Mouse (Mus musculus) 3T3-L1 (cell line): ENCODE measurements at regions not wholly inside any gene's neighbourhood (a gene's known extent, or its start where the extent isn't known, plus 50 kb on each side); places are given as distances from the start of the nearest gene placed in this dataset.
A peak's percentile ranks its signal among the peaks of the same experiment; 100 is the strongest.
"Not testable (repeated sequence)": the region's sequence is repeated elsewhere in the genome, so short reads cannot be mapped to it uniquely, and the experiment has no call there.

ENCODE experiments used
- DNase-seq: peaks from one replicate; pipeline ENCODE4 v3.0.0-alpha.2; 2015; ENCODE audit warnings: low read depth, low spot score

DNA sequence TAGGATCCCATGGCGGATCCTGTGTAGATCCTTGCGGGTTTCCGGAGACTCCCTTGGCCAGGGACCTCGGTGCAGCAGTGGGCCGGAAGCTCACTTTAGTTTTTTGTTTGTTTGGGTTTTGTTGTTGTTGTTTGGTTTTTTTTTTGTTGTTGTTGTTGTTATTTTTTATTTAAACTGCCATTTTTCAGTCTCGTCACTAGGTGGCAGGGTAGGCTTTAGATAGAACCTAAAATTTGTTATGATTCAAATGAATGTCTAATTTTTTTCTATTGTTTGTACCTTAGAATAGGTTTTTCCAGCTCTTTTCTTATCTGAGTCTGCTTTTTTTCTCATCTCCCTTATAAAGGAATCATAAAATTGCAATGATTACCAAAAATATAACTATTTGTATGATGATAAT is 834.4 kb upstream of the Tacstd2 start:
- peak; percentile 42 for DNase-seq

DNA sequence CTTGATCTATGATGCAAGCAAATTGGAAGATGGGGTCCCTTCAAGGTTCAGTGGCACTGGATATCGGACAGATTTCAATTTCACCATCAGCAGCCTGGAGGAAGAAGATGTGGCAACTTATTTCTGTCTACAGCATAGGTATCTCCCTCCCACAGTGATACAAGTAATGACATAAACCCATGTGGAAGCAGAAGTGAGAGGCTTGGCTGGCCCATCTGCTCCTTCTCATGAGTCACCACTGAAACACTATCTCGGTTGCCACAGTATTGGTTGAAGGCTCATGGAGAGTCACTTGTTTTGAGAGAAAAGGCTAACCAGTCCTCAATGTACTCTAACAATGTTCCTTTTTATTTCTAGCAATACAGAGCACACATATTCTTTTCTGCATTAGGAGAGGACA is 804.2 kb upstream of the Tacstd2 start:
- no peak for DNase-seq

DNA sequence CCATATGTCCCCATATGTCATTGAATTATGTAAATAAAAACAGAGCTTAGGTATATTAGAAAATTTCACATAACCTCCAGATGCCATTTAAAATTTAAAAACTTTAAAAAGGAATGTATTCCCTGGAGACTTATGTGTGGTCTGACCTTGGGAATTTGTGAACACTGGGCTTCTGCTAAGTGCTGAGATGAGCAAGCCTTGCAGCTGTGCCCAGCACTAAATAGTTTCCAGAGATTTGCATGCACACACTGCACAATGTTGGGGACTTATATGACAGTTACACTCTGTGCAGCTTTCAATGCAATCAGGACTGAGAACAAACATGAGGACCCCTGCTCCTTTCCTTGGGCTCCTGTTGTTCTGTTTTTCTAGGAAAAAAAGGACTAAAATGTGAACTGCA is 803.6 kb upstream of the Tacstd2 start:
- DNase-seq: not testable (repeated sequence)

DNA sequence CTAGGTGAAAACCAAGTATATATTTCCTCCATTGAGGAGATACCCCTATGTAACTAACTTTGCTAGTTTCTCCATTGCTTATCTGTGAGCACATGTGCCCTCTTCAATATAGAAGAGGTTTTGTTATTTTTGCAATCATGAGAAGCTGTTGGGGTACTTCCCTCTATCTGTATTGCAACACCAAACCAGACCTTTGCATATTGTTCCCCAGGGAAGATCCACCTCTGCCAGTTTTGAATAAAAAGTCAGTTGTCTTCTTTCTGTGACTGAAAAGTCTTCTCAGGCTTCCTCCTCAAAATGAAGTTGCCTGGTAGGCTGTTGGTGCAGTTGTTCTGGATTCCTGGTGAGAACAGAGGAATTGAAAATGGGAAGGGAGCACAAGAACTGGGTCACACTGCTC is 775.8 kb upstream of the Tacstd2 start:
- no peak for DNase-seq

DNA sequence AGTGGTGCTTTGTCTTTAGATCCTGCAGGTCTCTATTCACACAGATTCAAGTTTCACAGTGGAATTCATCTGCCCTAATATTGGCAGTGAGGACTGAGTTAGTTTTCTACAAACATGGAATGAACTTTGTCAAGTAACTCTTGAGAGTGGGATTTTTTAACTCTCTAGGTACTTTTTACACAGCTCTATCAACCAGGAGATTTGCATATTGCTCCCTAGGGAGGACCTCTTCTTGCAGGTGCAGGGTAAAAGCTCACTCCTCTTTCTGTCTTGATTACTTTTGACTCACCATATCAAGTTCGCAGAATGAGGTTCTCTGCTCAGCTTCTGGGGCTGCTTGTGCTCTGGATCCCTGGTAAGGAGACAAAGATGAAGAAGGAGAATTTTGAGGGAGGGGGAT is 766.5 kb upstream of the Tacstd2 start:
- no peak for DNase-seq

DNA sequence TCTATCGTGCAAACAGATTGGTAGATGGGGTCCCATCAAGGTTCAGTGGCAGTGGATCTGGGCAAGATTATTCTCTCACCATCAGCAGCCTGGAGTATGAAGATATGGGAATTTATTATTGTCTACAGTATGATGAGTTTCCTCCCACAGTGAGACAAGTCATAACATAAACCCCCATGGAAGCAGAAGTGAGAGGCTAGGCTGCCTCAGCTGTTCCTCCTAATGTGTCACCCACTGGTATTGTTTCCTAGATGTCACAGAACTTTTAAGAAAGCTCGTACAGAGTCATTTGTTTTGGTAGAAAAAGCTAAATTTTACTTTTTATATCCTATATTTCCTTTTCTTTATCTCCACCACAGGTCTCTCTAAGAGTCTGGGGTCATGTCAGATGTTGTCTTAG is 721.1 kb upstream of the Tacstd2 start:
- DNase-seq: no peak

DNA sequence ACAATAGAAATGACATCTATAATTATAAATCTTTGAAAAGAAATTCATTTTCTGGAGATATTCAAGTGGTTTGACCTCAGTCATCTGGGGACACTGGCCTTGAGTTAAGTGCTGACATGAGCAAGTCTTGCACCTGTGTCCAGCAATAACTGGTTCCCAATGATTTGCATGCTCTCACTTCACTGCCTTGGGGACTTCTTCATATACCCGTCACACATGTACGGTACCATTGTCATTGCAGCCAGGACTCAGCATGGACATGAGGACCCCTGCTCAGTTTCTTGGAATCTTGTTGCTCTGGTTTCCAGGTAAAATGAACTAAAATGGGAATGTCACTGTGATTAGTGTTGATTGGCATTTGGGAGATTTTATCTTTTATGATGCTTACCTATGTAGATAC is 720.6 kb upstream of the Tacstd2 start:
- no peak for DNase-seq

DNA sequence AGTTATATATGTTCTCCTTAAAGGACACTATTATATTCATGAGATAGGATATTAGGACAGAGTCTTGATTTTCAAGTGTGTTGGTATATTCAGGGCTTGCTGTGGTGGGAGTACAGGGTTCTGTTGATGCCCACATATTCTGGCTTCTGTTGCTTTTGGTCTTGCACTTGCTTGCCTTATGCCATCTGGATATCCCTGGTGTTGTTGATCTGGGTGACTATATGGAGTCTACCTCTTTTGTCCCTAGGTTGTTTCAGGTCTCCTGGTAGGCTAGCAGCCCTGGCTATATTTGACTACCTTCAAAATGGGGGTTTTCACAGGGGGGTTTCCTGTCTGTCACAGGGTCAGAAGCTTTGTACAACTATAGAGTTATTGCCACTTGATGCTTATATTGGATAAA is 717.1 kb upstream of the Tacstd2 start:
- DNase-seq: no peak

DNA sequence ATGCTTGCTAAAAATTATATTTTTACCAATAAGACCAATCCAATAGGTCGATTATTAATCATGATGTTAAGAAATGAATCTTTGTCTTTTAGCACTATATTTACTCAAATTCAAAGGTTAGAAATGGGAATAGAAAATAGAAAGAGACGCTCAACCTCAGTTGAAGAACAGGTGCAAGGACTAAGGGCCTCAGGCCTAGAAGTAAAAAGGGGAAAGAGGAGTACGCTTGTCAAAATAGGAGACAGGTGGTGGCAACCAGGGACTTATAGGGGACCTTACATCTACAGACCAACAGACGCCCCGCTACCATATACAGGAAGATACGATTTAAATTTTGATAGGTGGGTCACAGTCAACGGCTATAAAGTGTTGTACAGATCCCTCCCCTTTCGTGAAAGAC is 715.7 kb upstream of the Tacstd2 start:
- DNase-seq: not testable (repeated sequence)

DNA sequence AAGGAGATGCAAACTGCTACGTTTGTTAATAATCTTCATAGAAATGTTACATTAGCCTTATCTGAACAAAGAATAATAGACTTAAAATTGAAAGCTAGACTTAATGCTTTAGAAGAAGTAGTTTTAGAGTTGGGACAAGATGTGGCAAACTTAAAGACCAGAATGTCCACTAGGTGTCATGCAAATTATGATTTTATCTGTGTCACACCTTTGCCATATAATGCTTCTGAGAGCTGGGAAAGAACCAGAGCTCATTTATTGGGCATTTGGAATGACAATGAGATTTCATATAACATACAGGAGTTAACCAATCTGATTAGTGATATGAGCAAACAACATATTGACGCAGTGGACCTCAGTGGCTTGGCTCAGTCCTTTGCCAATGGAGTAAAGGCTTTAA is 714.8 kb upstream of the Tacstd2 start:
- DNase-seq: not testable (repeated sequence)

DNA sequence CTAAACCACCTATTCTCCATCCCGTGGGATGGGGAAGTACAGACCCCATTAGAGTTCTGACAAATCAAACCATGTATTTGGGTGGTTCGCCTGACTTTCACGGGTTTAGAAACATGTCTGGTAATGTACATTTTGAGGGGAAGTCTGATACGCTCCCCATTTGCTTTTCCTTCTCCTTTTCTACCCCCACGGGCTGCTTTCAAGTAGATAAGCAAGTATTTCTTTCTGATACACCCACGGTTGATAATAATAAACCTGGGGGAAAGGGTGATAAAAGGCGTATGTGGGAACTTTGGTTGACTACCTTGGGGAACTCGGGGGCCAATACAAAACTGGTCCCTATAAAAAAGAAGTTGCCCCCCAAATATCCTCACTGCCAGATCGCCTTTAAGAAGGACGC is 713.7 kb upstream of the Tacstd2 start:
- DNase-seq: not testable (repeated sequence)

DNA sequence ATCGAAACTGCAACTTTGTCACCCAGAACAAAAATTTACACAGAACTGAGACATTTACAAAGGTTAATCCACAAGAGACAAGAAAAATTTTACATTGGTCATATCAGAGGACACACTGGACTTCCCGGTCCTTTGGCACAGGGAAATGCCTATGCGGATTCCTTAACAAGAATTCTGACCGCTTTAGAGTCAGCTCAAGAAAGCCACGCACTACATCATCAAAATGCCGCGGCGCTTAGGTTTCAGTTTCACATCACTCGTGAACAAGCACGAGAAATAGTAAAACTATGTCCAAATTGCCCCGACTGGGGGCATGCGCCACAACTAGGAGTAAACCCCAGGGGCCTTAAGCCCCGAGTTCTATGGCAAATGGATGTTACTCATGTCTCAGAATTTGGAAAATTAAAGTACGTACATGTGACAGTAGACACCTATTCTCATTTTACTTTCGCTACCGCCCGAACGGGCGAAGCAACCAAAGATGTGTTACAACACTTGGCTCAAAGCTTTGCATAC is 712.5 kb upstream of the Tacstd2 start:
- DNase-seq: not testable (repeated sequence)

DNA sequence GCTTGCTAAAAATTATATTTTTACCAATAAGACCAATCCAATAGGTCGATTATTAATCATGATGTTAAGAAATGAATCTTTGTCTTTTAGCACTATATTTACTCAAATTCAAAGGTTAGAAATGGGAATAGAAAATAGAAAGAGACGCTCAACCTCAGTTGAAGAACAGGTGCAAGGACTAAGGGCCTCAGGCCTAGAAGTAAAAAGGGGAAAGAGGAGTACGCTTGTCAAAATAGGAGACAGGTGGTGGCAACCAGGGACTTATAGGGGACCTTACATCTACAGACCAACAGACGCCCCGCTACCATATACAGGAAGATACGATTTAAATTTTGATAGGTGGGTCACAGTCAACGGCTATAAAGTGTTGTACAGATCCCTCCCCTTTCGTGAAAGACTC is 707.2 kb upstream of the Tacstd2 start:
- not testable (repeated sequence) for DNase-seq

DNA sequence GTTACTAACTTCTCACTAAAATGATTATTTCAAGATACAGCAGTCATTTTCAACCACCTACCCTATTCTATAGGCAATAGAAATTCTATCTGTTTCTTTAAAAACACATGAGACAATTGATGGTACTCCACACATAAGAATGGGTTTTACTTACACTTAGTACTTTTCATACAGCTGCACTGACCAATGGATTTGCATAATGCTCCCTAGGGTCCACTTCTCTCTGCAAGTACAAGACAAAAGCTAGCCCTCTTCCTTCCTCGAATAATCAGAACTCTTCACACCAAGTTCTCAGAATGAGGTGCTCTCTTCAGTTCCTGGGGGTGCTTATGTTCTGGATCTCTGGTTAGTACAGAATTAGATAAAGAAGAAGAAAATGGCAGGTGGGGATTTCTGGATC is 684.1 kb upstream of the Tacstd2 start:
- DNase-seq: no peak

DNA sequence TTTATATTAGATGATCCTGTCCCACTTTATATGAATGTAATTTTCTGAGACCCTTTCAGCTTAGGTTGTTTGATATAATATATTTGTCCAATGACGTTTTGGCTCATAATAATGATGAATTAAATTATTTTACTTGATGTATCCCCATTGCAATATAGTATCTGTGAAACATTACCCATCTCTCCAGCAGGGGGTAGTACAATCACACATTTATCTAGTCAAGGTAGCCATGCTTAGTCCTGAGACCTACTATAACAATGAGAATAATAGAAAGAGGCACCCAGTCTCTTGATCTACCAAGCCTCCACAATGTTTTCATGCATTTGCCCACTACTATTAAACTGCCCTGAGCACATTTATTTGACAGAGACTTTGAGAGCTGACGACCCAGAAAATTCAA is 665.9 kb upstream of the Tacstd2 start:
- DNase-seq: peak; percentile 15

DNA sequence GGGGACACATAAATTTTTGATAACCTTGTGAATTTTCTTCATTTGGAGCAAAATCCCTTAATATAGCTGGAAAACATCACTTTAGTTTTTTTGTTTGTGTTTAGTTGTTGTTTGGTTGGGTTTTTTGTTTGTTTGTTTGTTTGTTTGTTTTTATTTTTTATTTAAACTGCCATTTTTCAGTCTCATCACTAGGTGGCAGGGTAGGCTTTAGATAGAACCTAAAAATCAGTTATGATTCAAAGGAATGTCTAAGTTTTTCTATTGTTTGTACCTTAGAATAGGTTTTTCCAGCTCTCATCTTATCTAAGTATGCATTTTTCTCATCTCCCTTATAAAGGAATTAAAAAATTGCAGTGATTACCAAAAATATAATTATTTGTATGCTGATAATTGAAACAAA is 662.4 kb upstream of the Tacstd2 start:
- no peak for DNase-seq

DNA sequence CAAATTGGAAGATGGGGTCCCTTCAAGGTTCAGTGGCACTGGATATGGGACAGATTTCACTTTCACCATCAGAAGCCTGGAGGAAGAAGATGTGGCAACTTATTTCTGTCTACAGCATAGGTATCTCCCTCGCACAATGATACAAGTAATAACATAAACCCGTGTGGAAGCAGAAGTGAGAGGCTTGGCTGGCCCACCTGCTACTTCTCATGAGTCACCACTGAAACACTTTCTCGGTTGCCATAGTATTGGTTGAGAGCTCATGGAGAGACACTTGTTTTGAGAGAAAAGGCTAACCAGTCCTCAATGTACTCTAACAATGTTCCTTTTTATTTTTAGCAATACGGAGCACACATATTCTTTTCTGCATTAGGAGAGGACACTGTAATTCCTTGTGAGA is 629.2 kb upstream of the Tacstd2 start:
- no peak for DNase-seq

DNA sequence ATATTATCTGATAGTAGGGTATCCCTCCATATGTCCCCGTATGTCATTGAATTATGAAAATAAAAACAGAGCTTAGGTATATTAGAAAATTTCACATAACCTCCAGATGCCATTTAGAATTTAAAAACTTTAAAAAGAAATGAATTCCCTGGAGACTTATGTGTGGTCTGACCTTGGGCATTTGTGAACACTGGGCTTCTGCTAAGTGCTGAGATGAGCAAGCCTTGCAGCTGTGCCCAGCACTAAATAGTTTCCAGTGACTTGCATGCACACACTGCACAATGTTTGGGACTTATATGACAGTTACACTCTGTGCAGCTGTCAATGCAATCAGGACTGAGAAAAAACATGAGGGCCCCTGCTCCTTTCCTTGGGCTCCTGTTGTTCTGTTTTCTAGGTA is 628.5 kb upstream of the Tacstd2 start:
- DNase-seq: not testable (repeated sequence)

DNA sequence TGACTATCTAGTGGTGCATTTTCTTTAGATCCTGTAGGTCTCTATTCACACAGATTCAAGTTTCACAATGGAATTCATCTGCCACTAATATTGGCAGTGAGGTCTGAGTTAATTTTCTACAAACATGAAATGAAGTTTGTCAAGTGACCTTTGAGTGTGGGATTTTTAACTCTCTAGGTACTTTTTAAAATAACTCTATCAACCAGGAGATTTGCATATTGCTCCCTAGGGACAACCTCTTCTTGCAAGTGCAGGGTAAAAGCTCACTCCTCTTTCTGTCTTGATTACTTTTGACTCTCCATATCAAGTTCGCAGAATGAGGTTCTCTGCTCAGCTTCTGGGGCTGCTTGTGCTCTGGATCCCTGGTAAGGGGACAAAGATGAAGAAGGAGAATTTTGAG is 616.0 kb upstream of the Tacstd2 start:
- DNase-seq: no peak

DNA sequence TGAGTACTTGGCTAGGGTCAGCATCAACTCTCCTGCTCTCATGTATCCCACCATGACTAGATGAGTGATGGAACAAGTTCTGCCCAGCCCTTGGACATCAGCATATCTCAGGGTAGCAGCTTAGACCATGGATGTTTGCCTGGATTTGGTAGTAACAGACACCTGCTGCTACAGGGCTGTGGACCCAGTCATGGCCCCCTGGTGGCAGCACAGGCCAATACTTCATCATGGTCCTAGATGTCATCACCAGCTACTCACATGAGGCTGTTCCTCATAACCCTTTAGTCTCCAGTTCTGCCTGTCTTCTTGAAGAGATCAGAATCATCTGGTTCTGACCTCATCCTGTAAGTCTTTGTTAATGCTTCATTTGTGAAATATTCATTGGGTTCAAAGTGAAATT is 566.9 kb upstream of the Tacstd2 start:
- no peak for DNase-seq
